Mouse (Mus musculus): Measurements from ENCODE around the gene Gm16253. TPM values are rescaled to one million over a fixed set of nuclear protein-coding genes. Genes with fewer than 3 reads are reported as not detected.

Gene Gm16253
- polyA plus RNA-seq, 1 experiment from 2014 or later, result 0.68 TPM

- peak overlapping the region; percentile 18; the same call in 1 of the 2 replicates for H3K4me2 ChIP-seq (ENCODE audit: low read length)
- H3K4me3 ChIP-seq (ENCODE audit: control insufficient read depth in 1 of 2, insufficient read depth in 1 of 2, low read depth in 1 of 2, low read length in 2 of 2), result no peak overlapping the region
- H3K9ac ChIP-seq (ENCODE audit: low read length), result no peak overlapping the region
- peaks cover 29 to 49% of the 10 kb centered on the region in 2 experiments for H3K4me1 ChIP-seq (ENCODE audit: control insufficient read depth in 2 of 2, insufficient read depth in 2 of 2, low read length in 2 of 2)
- H3K27me3 ChIP-seq (ENCODE audit: control insufficient read depth, insufficient read depth, low read length), result no peaks in the 10 kb centered on the region
- peak overlapping the region in 1 of 2 experiments; percentile 46; a peak in 1 of 4 replicates for H3K27ac ChIP-seq (replicated peaks in 1 of 2; ENCODE audit: control insufficient read depth in 1 of 2, insufficient read depth in 1 of 2, low read depth in 2 of 2, low read length in 2 of 2)
- no peak for ATAC-seq (ENCODE audit: insufficient number of reproducible peaks, insufficient read depth, low FRiP score, low read depth)
- no peaks in the 10 kb centered on the region for H3K36me3 ChIP-seq (ENCODE audit: control insufficient read depth, insufficient read depth, low read length)
- no peaks in the 10 kb centered on the region for H3K9me3 ChIP-seq (ENCODE audit: control insufficient read depth, low read length)
- WGBS, result 58% methylated on average over 13 of the region's 13 CpGs
Measured at GRCm38 (mm10) chr3:96569506-96569905, 7.3 kb upstream of the Gm16253 start.

- ATAC-seq (ENCODE audit: insufficient number of reproducible peaks, insufficient read depth, low FRiP score, low read depth), result no peak
- WGBS, result 78% methylated on average over 11 of the region's 11 CpGs
- Histone ChIP-seq H3K27me3 (ENCODE audit: control insufficient read depth, insufficient read depth, low read length) (no peaks in the 10 kb centered on the region), H3K27ac (replicated peaks in 1 of 2; ENCODE audit: control insufficient read depth in 1 of 2, insufficient read depth in 1 of 2, low read depth in 2 of 2, low read length in 2 of 2) (0 out of 4 replicates have a peak overlapping the region, but pooled peaks of 1 of the 2 experiments have one; percentile 10), H3K36me3 (ENCODE audit: control insufficient read depth, insufficient read depth, low read length) (no peaks in the 10 kb centered on the region), H3K9ac (ENCODE audit: low read length) (no peak overlapping the region), H3K4me2 (ENCODE audit: low read length) (peak overlapping the region; percentile 18; the same call in 1 of the 2 replicates), H3K9me3 (ENCODE audit: control insufficient read depth, low read length) (no peaks in the 10 kb centered on the region), H3K4me1 (ENCODE audit: control insufficient read depth in 2 of 2, insufficient read depth in 2 of 2, low read length in 2 of 2) (peaks cover 26 to 50% of the 10 kb centered on the region in 2 experiments), H3K4me3 (ENCODE audit: control insufficient read depth in 1 of 2, insufficient read depth in 1 of 2, low read depth in 1 of 2, low read length in 2 of 2) (no peak overlapping the region)
Measured at GRCm38 (mm10) chr3:96569966-96570605, 6.7 kb upstream of the Gm16253 start.

- Histone ChIP-seq H3K27me3 (ENCODE audit: control insufficient read depth, insufficient read depth, low read length) (no peaks in the 10 kb centered on the region), H3K27ac (replicated peaks in 1 of 2; ENCODE audit: control insufficient read depth in 1 of 2, insufficient read depth in 1 of 2, low read depth in 2 of 2, low read length in 2 of 2) (peak overlapping the region; percentile 10 to 18; a peak in 1 of 4 replicates), H3K36me3 (ENCODE audit: control insufficient read depth, insufficient read depth, low read length) (no peaks in the 10 kb centered on the region), H3K4me3 (ENCODE audit: control insufficient read depth in 1 of 2, insufficient read depth in 1 of 2, low read depth in 1 of 2, low read length in 2 of 2) (no peak overlapping the region), H3K9ac (ENCODE audit: low read length) (no peak overlapping the region), H3K9me3 (ENCODE audit: control insufficient read depth, low read length) (no peaks in the 10 kb centered on the region), H3K4me1 (ENCODE audit: control insufficient read depth in 2 of 2, insufficient read depth in 2 of 2, low read length in 2 of 2) (peaks cover 30 to 56% of the 10 kb centered on the region in 2 experiments), H3K4me2 (ENCODE audit: low read length) (no peak overlapping the region)
- 65% methylated on average over 7 of the region's 7 CpGs for WGBS
- ATAC-seq (ENCODE audit: insufficient number of reproducible peaks, insufficient read depth, low FRiP score, low read depth), result no peak
Measured at GRCm38 (mm10) chr3:96570643-96571042, 6.1 kb upstream of the Gm16253 start.

- Histone ChIP-seq H3K36me3 (ENCODE audit: control insufficient read depth, insufficient read depth, low read length) (no peaks in the 10 kb centered on the region), H3K27ac (replicated peaks in 1 of 2; ENCODE audit: control insufficient read depth in 1 of 2, insufficient read depth in 1 of 2, low read depth in 2 of 2, low read length in 2 of 2) (peak overlapping the region in 1 of 2 experiments; percentile 68; a peak in 3 of 4 replicates), H3K4me1 (ENCODE audit: control insufficient read depth in 2 of 2, insufficient read depth in 2 of 2, low read length in 2 of 2) (peaks cover 36 to 63% of the 10 kb centered on the region in 2 experiments), H3K4me3 (ENCODE audit: control insufficient read depth in 1 of 2, insufficient read depth in 1 of 2, low read depth in 1 of 2, low read length in 2 of 2) (no peak overlapping the region), H3K9me3 (ENCODE audit: control insufficient read depth, low read length) (no peaks in the 10 kb centered on the region), H3K9ac (ENCODE audit: low read length) (no peak overlapping the region), H3K4me2 (ENCODE audit: low read length) (no peak overlapping the region), H3K27me3 (ENCODE audit: control insufficient read depth, insufficient read depth, low read length) (no peaks in the 10 kb centered on the region)
- 77% methylated on average over 2 of the region's 2 CpGs for WGBS
- no peak for ATAC-seq (ENCODE audit: insufficient number of reproducible peaks, insufficient read depth, low FRiP score, low read depth)
Measured at GRCm38 (mm10) chr3:96571336-96571735, 5.4 kb upstream of the Gm16253 start.

GRCm38 (mm10) chr3:96571896-96572698 lies 4.7 kb upstream of the Gm16253 start:
- Histone ChIP-seq H3K4me3 (ENCODE audit: control insufficient read depth in 1 of 2, insufficient read depth in 1 of 2, low read depth in 1 of 2, low read length in 2 of 2) (no peak overlapping the region), H3K4me1 (ENCODE audit: control insufficient read depth in 2 of 2, insufficient read depth in 2 of 2, low read length in 2 of 2) (peaks cover 40 to 64% of the 10 kb centered on the region in 2 experiments), H3K4me2 (ENCODE audit: low read length) (no peak overlapping the region), H3K27ac (replicated peaks in 1 of 2; ENCODE audit: control insufficient read depth in 1 of 2, insufficient read depth in 1 of 2, low read depth in 2 of 2, low read length in 2 of 2) (peak overlapping the region; percentile 61 to 68), H3K27me3 (ENCODE audit: control insufficient read depth, insufficient read depth, low read length) (no peaks in the 10 kb centered on the region), H3K9me3 (ENCODE audit: control insufficient read depth, low read length) (no peaks in the 10 kb centered on the region), H3K36me3 (ENCODE audit: control insufficient read depth, insufficient read depth, low read length) (no peaks in the 10 kb centered on the region), H3K9ac (ENCODE audit: low read length) (no peak overlapping the region; the same call in 1 of the 2 replicates)
- no peak for ATAC-seq (ENCODE audit: insufficient number of reproducible peaks, insufficient read depth, low FRiP score, low read depth)
- 61% methylated on average over 16 of the region's 16 CpGs for WGBS

GRCm38 (mm10) chr3:96573611-96574511 lies 2.9 kb upstream of the Gm16253 start:
- Histone ChIP-seq H3K9me3 (ENCODE audit: control insufficient read depth, low read length) (no peaks in the 10 kb centered on the region), H3K27me3 (ENCODE audit: control insufficient read depth, insufficient read depth, low read length) (no peaks in the 10 kb centered on the region), H3K36me3 (ENCODE audit: control insufficient read depth, insufficient read depth, low read length) (no peaks in the 10 kb centered on the region), H3K27ac (replicated peaks in 1 of 2; ENCODE audit: control insufficient read depth in 1 of 2, insufficient read depth in 1 of 2, low read depth in 2 of 2, low read length in 2 of 2) (peak overlapping the region in 1 of 2 experiments; percentile 47; a peak in 1 of 4 replicates), H3K4me3 (ENCODE audit: control insufficient read depth in 1 of 2, insufficient read depth in 1 of 2, low read depth in 1 of 2, low read length in 2 of 2) (no peak overlapping the region), H3K9ac (ENCODE audit: low read length) (no peak overlapping the region), H3K4me2 (ENCODE audit: low read length) (no peak overlapping the region), H3K4me1 (ENCODE audit: control insufficient read depth in 2 of 2, insufficient read depth in 2 of 2, low read length in 2 of 2) (peaks cover 48 to 78% of the 10 kb centered on the region in 2 experiments)
- 41% methylated on average over 18 of the region's 19 CpGs for WGBS
- no peak for ATAC-seq (ENCODE audit: insufficient number of reproducible peaks, insufficient read depth, low FRiP score, low read depth)
